Mouse (Mus musculus) bone marrow macrophage, adult 2 months (primary cell): ENCODE data around the gene Pbrm1.

Experiments
- CTCF ChIP-seq: IDR thresholded peaks from 2 replicates; pipeline ENCODE4 v1.5.1; 2012; ENCODE audit warnings: low read depth, mild to moderate bottlenecking, low read length, moderate library complexity
- POLR2A ChIP-seq: IDR thresholded peaks from 2 replicates; pipeline ENCODE4 v1.6.1; 2012; ENCODE audit warnings: mild to moderate bottlenecking, low read depth, low read length, borderline replicate concordance

GRCm38 (mm10) chr14:31134015-31135000, 115.4 kb downstream of the Pbrm1 start:
- TF ChIP-seq POLR2A (no peak), CTCF (no peak)
